ENCODE assay signal across 10 mouse cellular contexts in the genomic region with DNA sequence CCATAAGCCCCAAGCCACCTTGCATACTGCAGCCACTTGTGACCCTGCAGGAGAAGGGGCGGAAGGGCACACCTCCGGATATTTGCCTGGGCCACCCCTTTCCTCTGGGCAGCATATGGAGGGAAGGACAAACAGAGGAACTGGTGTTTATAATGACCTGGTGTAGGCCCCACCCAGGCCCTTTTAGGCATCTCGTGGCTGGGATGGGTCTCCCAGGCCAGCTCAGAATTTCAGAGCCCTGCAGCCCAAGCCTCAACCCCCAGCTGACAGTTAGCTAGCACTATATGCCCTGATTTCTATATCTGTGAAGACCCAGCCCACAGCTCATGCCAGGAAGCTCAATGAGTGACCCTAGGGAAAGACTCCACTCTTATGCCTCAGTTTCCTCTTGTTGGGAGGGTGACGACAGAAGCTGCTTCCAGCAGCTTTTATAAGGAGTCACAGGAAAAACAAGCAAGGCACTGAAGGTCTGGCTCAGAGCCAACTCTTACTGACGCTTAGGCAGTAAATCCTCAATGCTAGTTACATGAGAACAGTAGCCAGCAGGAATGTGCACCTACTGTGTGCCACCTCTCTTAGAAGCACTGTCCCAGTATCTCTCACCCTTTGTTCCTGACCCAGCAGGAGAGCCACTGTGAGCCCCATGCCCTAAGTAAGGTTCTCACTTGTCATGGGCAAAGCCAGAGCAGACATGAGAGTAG. TPM values are rescaled to one million over a fixed set of nuclear protein-coding genes. Genes with fewer than 3 reads are reported as not detected.
A peak's percentile ranks its signal among the peaks of the same experiment; 100 is the strongest.
DNase-seq lines count a peak whose midpoint lies in the region; ATAC-seq lines count a peak whose summit lies in the region.
"Had no signal": no experiment of that assay in that cellular context is flagged by ENCODE, and none has a peak within 500 bp of the region (broad histone marks: within the 10 kb centered on the region; RNA-seq: fewer than 3 reads in every experiment).

No protein-coding gene starts in this region.

- DNase-seq in left cerebral cortex, postnatal 14 days (ENCODE audit: low spot score in 2 of 2): peak; percentile 50 to 51
- DNase-seq in left cerebral cortex, adult 11 months (ENCODE audit: low spot score): no peak
- DNase-seq in adrenal gland, postnatal 14 days: peak; percentile 73
- peak; percentile 72 for DNase-seq in lung, postnatal 14 days
- DNase-seq in right cerebral cortex, postnatal 25 days: no peak
- DNase-seq in natural killer cell, adult 2 months (ENCODE audit: low spot score in 2 of 2): no peak
- no peak for DNase-seq in B cell, adult 2 months

- H3K4me2 ChIP-seq in intestine, embryonic 15.5 days (replicated peaks): peak overlapping the region; percentile 49

- H3K4me3 ChIP-seq in intestine, embryonic 15.5 days (replicated peaks): no peak overlapping the region
- H3K4me3 ChIP-seq: myocyte had no signal

- no peaks in the 10 kb centered on the region for H3K27me3 ChIP-seq in intestine, embryonic 15.5 days (replicated peaks)

- no peaks in the 10 kb centered on the region for H3K9me3 ChIP-seq in intestine, embryonic 15.5 days

- H3K4me1 ChIP-seq in intestine, embryonic 15.5 days (replicated peaks): peaks cover 48% of the 10 kb centered on the region

- 0 out of 2 replicates have a peak, but pooled peaks have one; percentile 6 for ATAC-seq in intestine, embryonic 15.5 days

- H3K27ac ChIP-seq in intestine, embryonic 15.5 days: peak overlapping the region; percentile 91

- peaks cover 24% of the 10 kb centered on the region for H3K36me3 ChIP-seq in intestine, embryonic 15.5 days

- intact Hi-C loops in left cerebral cortex, postnatal 14 days (cut with DNase I): no loop called here

- 21% methylated on average over 5 of the region's 5 CpGs for WGBS in intestine, embryonic 15.5 days

- H3K9ac ChIP-seq in intestine, embryonic 15.5 days: peak overlapping the region; percentile 17; the same call in 1 of the 2 replicates

RNA-seq across cellular contexts. Expression of a gene that starts 24.1 kb away (rescaled TPM):
- under 1 TPM; 0.36 to 0.53 TPM for total RNA-seq in left cerebral cortex, postnatal 14 days (2021)
- 0.41 TPM in 1 of 2 replicates, not detected in the other for total RNA-seq in adrenal gland, postnatal 14 days (2021)
- polyA plus RNA-seq in intestine, embryonic 15.5 days (2015; fragmentation: Nextera tagmentation; extraction: Ambion mirVana): not detected in 2 replicates

RNA-seq across cellular contexts. Expression of a gene that starts 26.8 kb away (rescaled TPM):
- 10 to 100 TPM; 59.8 to 61.6 TPM for total RNA-seq in left cerebral cortex, postnatal 14 days (2021)
- 52.3 and 56.3 TPM in 2 replicates for total RNA-seq in adrenal gland, postnatal 14 days (2021)
- 18.9 and 19.5 TPM in 2 replicates for polyA plus RNA-seq in intestine, embryonic 15.5 days (2015; fragmentation: Nextera tagmentation; extraction: Ambion mirVana)

RNA-seq across cellular contexts. Expression of a gene that starts 26.9 kb away (rescaled TPM):
- 1 to 10 TPM; 8.7 to 10.0 TPM for total RNA-seq in left cerebral cortex, postnatal 14 days (2021)
- 22.0 and 25.6 TPM in 2 replicates for total RNA-seq in adrenal gland, postnatal 14 days (2021)
- 51.7 and 53.1 TPM in 2 replicates for polyA plus RNA-seq in intestine, embryonic 15.5 days (2015; fragmentation: Nextera tagmentation; extraction: Ambion mirVana)

RNA-seq across cellular contexts. Expression of a gene that starts 30.4 kb away (rescaled TPM):
- total RNA-seq in left cerebral cortex, postnatal 14 days (2021): not detected
- not detected in 2 replicates for total RNA-seq in adrenal gland, postnatal 14 days (2021)
- 33.3 and 122 TPM in 2 replicates for polyA plus RNA-seq in intestine, embryonic 15.5 days (2015; fragmentation: Nextera tagmentation; extraction: Ambion mirVana)
- polyA plus RNA-seq: frontal cortex, adult 2 months; myocyte had no signal

RNA-seq across cellular contexts. Expression of a gene that starts 48.5 kb away (rescaled TPM):
- total RNA-seq in left cerebral cortex, postnatal 14 days (2021): not detected
- total RNA-seq in adrenal gland, postnatal 14 days (2021): not detected in 2 replicates
- polyA plus RNA-seq in intestine, embryonic 15.5 days (2015; fragmentation: Nextera tagmentation; extraction: Ambion mirVana): not detected in 2 replicates
- polyA plus RNA-seq: frontal cortex, adult 2 months; myocyte had no signal

Comparison
In these comparisons a context has a peak if more than half of its experiments do, and no peak if none do; other contexts are left out.
1. DNase-seq: peak in left cerebral cortex, postnatal 14 days (2 of 2), adrenal gland, postnatal 14 days (single experiment) and lung, postnatal 14 days (single experiment); none in left cerebral cortex, adult 11 months (single experiment), right cerebral cortex, postnatal 25 days (single experiment), natural killer cell, adult 2 months (0 of 2) and B cell, adult 2 months (0 of 2).